Mouse (Mus musculus) cerebellum, postnatal 25 days (tissue): Measurements from ENCODE around the gene Sorl1.

ENCODE experiments used
- DNase-seq, 2 experiments: peaks; one replicate each; pipeline ENCODE4 v3.0.0; 2021; ENCODE audit warnings: mixed read lengths in 2 of 2

Gene Sorl1

DNA sequence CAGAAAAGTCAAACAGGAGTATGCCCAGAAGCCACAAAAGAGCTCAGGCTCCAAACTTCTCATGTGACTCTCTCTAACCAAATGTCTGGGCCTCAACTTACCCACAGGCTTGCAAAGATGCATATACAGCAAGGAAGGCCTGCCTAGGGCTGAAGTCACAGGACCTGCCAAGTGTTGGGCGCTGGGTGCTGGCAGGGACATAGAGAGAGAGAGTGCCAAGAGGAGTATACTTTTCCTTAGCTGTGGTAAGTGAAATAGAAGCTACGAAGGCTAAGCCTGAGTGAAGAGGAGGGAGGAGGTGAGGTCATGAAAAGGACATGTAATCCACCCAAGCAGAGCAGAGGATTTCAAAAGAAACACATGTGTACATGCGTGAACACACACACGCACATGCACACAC is 32.5 kb downstream of the Sorl1 start:
- DNase-seq: no peak

DNA sequence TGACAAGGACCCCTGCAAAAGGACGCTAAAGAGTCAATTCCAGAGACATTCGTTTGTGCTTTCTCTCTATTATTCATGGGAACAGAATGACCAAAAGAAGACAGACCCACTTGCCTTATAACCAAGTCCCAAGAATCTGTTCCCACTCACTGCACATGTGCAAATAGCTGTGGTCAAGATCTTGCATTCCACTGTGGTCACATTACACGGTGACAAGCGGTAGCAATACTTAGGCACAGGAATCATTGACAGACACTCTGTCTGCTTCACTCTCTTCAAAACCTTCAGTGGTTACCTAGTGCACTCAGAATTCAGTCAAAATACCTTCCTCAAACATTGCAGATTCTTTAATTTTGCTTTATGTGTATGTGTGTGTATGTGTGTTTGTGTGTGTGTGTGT is 36.2 kb downstream of the Sorl1 start:
- no peak for DNase-seq

GRCm38 (mm10) chr9:42085970-42086369 is 38.1 kb downstream of the Sorl1 start:
- no peak for DNase-seq

DNA sequence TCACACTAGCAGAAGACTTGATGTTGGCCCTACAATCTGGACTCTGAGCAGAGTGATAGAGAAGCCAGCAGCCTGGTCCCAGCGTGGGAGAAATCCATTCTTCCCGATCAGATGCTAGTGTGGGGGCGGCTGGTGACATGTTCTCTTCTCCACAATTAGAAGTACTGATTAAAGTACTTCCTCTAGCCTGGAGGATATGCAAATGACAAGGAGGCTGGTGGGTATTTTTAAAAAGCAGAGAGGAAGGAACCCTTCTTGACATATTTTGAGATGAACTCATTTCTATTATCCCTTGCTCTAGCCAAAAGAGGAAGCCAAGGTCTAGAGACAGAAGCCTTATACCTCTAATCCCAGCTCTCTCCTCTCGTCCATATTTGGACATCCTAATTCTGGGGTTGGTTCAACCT is 40.4 kb downstream of the Sorl1 start:
- DNase-seq: peak in 1 of 2 experiments; percentile 66

- DNase-seq: peak; percentile 82 to 87
These were observed 42.2 kb downstream of the Sorl1 start for GRCm38 (mm10) chr9:42081681-42082530.

DNA sequence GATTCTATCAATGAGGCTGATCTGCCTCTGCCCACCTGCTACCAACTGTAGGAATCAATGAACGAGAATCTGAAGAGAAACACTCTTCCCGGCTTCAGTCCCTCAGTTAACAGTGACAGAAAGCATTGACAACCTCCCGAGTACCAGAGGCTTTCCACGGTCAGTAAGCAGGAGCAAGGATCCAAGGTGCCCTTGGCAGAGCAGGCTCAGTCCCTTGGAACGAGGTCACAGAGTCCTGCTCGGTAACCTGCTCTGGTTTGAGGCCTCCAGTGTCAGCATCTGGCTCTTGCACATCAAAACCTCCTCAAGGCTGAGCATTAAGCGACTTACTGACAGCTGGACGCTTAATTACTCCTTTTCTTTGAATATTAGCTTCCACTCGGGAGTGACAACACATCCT is 43.4 kb downstream of the Sorl1 start:
- DNase-seq: no peak

DNA sequence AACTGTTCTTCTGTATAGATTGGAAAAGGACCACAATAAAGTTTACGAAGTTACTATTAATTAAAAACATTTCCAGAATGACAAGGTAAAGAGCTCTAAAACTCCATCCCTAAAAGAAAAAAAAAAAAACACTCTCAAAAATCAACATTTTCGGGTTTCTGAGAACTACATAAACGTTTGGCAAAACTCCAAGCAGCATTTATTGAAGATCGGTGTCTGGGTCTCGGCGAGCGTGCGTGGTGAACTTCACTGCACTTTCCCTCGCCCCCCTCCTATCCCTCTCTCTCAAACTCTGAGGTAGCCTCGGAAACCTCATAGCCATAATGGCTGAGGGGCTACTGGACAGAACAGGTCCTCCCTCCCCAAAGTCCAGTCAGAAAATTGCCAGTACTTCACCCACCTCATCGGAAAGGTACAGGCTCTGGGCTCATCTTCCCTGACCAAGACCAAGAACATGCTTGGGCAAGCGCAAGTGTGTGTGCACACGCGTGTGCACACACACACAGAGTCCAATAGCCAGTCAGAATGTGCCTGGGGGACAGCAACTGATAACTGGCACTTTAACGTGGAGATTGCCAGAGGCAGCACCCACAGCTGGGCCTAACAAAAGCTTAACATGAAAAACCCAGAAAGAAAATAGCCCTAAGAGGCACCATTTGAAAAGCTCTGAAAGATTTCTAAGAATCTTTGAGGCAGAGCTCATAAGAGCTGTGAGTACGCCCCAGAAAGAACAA is 46.8 kb downstream of the Sorl1 start:
- no peak for DNase-seq

DNA sequence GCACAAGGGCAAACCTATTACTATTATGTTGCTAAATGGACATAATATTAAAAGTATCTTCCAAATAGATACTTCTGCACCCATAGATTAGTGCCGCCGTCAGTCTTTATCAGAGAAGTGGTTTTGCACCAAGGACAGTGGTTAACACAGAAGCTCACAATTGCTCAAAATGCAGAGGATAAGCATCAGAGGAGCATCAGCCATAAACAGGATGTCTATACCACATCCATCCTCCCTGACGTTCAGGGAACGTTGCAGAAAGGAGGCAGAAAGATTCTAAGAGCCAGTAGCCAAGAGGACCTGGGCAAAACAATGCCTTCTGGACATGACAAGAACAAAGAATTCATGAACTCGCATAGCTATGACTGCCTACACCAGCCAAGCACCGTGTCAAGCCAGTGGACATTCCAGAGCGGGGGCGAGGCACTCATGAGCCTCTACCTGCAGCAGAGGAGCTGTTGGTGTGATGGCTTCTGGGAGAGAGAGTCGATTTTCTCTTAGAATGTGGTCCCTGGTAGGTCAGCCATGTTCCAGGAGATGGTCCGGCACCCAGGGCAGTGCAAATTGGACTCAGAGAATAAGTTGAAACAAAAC is 47.7 kb downstream of the Sorl1 start:
- no peak for DNase-seq

GRCm38 (mm10) chr9:42075241-42075640 is 48.9 kb downstream of the Sorl1 start:
- DNase-seq: no peak

DNA sequence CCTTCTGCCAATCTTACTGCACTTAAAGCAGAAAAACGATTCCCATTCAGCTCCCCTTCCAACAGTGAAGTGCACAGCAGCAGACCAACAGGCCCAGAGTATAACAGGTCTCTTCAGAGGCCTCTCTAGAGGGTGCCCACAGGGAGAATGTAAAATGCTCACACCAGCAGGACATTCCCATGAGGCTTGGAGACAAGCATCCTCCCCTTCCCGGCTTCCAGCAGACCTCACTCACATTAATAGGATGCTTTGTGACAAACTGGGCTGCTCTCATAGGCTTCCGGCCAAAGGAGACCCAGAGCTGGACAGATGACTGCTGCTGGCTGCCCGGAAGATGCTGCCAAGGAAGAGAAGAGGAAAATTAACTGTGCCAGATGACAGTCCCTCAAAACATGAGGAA is 52.1 kb downstream of the Sorl1 start:
- DNase-seq: peak; percentile 46 to 47

DNA sequence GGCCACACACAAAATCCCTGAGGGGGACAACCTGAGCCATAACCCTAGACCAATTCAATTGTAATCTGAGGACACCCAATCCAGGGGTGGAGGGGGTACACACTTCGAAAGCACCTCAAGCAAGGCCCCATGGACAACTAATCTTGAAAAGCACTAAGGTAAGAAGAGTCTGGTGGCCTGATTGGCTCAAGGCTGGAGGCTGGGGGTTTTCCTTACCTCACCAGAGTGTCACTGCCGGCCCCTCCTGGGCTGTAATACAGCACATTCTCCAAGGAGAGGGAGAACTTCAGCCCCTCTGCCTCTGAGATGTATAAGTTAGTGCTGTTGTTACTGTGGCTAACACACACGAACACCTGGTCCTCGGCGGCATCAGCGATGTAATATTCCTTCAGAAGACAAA is 53.2 kb downstream of the Sorl1 start:
- no peak for DNase-seq

GRCm38 (mm10) chr9:42069471-42069870 is 54.6 kb downstream of the Sorl1 start:
- DNase-seq: no peak

DNA sequence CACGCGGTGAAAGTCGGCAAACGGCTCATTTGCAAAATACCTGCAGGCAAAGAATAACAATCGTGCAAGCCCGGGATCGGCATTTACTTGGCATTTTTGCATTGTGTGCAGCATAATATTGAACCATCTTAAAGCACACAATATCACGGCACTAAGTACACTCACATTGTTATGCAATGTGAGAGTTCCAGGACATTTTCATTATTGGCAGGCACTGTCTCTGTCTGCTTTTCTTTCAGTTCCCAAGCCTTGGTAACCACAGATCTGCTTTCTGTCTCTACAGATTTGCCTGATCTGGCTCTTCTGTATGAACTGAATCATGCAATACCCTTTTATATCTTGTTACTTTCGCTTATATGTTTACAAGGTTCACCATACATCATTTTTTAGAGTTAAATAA is 56.1 kb downstream of the Sorl1 start:
- no peak for DNase-seq

- no peak for DNase-seq
These were observed 58.3 kb downstream of the Sorl1 start for GRCm38 (mm10) chr9:42065756-42066155.

- no peak for DNase-seq
These were observed 60.7 kb downstream of the Sorl1 start for GRCm38 (mm10) chr9:42063391-42063790.

- DNase-seq: no peak
These were observed 61.8 kb downstream of the Sorl1 start for GRCm38 (mm10) chr9:42062269-42062668.

DNA sequence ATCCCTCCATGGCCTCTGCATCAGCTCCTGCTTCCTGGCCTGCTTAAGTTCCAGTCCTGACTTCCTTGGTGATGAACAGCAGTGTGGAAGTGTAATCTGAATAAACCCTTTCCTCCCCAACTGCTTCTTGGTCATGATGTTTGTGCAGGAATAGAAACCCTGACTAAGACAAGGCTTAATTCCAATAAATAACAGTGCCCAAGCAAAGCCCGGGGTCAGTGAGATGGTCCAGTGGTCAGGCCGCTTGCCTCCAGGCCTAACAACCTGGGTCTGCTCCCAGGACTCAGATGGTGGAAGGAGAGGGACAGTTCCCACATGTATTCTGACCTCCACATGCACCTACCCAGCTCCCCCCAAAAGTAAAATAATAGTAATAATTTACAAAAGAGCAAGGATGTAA is 65.1 kb downstream of the Sorl1 start:
- DNase-seq: peak in 1 of 2 experiments; percentile 6

GRCm38 (mm10) chr9:42056591-42056990 is 67.5 kb downstream of the Sorl1 start:
- DNase-seq: peak in 1 of 2 experiments; percentile 3

GRCm38 (mm10) chr9:42055378-42055777 is 68.7 kb downstream of the Sorl1 start:
- DNase-seq: peak; percentile 56 to 73

DNA sequence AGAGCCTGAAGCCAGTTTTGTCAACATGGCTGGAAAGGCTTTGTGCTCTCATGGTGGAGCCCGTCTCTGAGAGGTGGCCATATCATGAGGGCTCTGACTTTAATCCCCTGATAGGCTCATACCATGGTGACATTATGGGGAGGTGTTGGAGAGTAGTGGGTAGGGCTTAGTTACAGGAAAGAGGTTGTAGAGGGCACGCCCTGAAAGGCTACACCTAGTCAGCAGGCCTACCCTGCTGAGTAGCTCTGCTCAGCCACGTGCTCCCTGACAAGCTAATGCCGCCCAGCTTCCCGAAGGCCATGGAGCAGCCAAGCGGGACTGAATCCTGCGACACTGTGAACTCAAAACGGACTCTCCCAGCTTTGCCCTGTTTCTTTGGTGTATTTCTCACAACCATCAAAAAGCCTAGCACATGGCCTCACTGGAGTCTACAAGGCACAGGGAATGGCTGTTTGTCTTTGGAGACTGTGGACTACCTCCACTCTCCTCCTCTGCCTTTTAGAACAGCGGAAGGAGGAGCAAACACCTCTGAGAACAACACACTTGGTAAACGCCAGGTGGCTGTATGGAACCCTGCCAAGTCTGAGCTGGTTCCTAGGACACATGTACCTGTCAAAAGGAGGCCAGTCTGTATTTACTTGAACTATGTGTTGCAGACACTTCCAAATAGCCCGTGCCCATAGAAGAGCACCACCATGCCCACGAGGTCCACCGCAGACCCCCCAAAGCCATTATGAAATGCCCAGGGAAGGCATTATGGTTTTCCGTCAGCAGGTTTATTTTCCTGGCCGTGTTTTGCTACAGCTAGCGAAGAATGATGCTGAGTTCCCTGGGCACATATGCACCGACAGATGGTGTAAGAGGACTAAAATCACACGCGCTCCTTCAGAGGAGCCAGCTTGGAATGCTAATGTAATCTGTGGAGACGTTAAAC is 69.5 kb downstream of the Sorl1 start:
- peak; percentile 95 for DNase-seq

GRCm38 (mm10) chr9:42053591-42054190 is 70.4 kb downstream of the Sorl1 start:
- DNase-seq: peak in 1 of 2 experiments; percentile 19

GRCm38 (mm10) chr9:42052713-42053356 is 71.3 kb downstream of the Sorl1 start:
- peak; percentile 42 to 45 for DNase-seq
